In genomic region chr19:32792610-32793009, GRCm38 (mm10) we compare ENCODE assay signal across 8 mouse cellular contexts. TPM values are rescaled to one million over a fixed set of nuclear protein-coding genes. Genes with fewer than 3 reads are reported as not detected.
DNase-seq lines count a peak whose midpoint lies in the region; ATAC-seq and TF ChIP-seq lines count a peak whose summit lies in the region.

No protein-coding gene starts in this region.

- H3K4me1 ChIP-seq in liver, adult 2 months (ENCODE audit: control insufficient read depth, insufficient read depth, low read length) = peaks cover 23% of the 10 kb centered on the region
- peaks cover 13% of the 10 kb centered on the region for H3K4me1 ChIP-seq in liver, embryonic 11.5 days (replicated peaks; ENCODE audit: control insufficient read depth, insufficient read depth, low read length)
- H3K4me1 ChIP-seq in forebrain, embryonic 16.5 days (replicated peaks; ENCODE audit: control insufficient read depth, insufficient read depth, low read length) = peaks cover 20% of the 10 kb centered on the region

- TF ChIP-seq POLR2A in liver, adult 2 months (IDR thresholded peaks at IDR 0.05; ENCODE audit: extremely low read depth, insufficient read depth, low read length) = no peak

- no peak for ATAC-seq in liver, embryonic 11.5 days (replicated peaks; ENCODE audit: low FRiP score)
- ATAC-seq in forebrain, embryonic 16.5 days = peak; percentile 83
- ATAC-seq in hematopoietic stem cell, adult 5-6 weeks (replicated peaks in 1 of 2; ENCODE audit: insufficient read depth in 1 of 2, low FRiP score in 2 of 2, low TSS enrichment in 1 of 2, low read depth in 1 of 2, poor library complexity in 2 of 2, severe bottlenecking in 2 of 2) = peak; percentile 53 to 70

- H3K36me3 ChIP-seq in liver, adult 2 months (ENCODE audit: control insufficient read depth, insufficient read depth, low read length) = peaks cover 2% of the 10 kb centered on the region
- H3K36me3 ChIP-seq in liver, embryonic 11.5 days (ENCODE audit: control insufficient read depth, insufficient read depth, low read length) = no peaks in the 10 kb centered on the region
- no peaks in the 10 kb centered on the region for H3K36me3 ChIP-seq in forebrain, embryonic 16.5 days (ENCODE audit: control insufficient read depth, insufficient read depth)

- no peak for TF ChIP-seq CTCF in liver, adult 2 months (IDR thresholded peaks at IDR 0.05; ENCODE audit: low read depth, low read length)

- H3K79me2 ChIP-seq in liver, adult 2 months (ENCODE audit: control insufficient read depth, insufficient read depth, low read length) = peaks cover 29% of the 10 kb centered on the region

- no peak overlapping the region for H3K4me3 ChIP-seq in liver, adult 2 months (ENCODE audit: insufficient read depth, low read depth, low read length)
- no peak overlapping the region for H3K4me3 ChIP-seq in liver, embryonic 11.5 days (ENCODE audit: low read depth, low read length)
- H3K4me3 ChIP-seq in forebrain, embryonic 16.5 days (replicated peaks; ENCODE audit: low read length) = no peak overlapping the region

- H3K4me2 ChIP-seq in liver, embryonic 11.5 days = no peak overlapping the region
- no peak overlapping the region for H3K4me2 ChIP-seq in forebrain, embryonic 16.5 days (ENCODE audit: low read length)

- no peaks in the 10 kb centered on the region for H3K9me3 ChIP-seq in liver, embryonic 11.5 days (ENCODE audit: control insufficient read depth, low read length)
- no peaks in the 10 kb centered on the region for H3K9me3 ChIP-seq in forebrain, embryonic 16.5 days (ENCODE audit: control insufficient read depth, low read length)

- no peak overlapping the region for H3K27ac ChIP-seq in liver, adult 2 months (replicated peaks; ENCODE audit: insufficient read depth, low read depth, low read length)
- no peak overlapping the region for H3K27ac ChIP-seq in liver, embryonic 11.5 days (ENCODE audit: low read depth, low read length)
- no peak overlapping the region for H3K27ac ChIP-seq in forebrain, embryonic 16.5 days (ENCODE audit: low read length)

- no peaks in the 10 kb centered on the region for H3K27me3 ChIP-seq in liver, adult 2 months (ENCODE audit: control insufficient read depth, insufficient read depth, low read length)
- H3K27me3 ChIP-seq in liver, embryonic 11.5 days (replicated peaks; ENCODE audit: control insufficient read depth, insufficient read depth, low read length) = no peaks in the 10 kb centered on the region
- H3K27me3 ChIP-seq in forebrain, embryonic 16.5 days (replicated peaks; ENCODE audit: control insufficient read depth, insufficient read depth, low read length) = no peaks in the 10 kb centered on the region

- H3K9ac ChIP-seq in liver, adult 2 months (ENCODE audit: low read depth, low read length) = no peak overlapping the region
- H3K9ac ChIP-seq in liver, embryonic 11.5 days (ENCODE audit: low read depth, low read length) = no peak overlapping the region
- H3K9ac ChIP-seq in forebrain, embryonic 16.5 days (replicated peaks; ENCODE audit: low read depth, low read length) = no peak overlapping the region

- peak; percentile 72 for DNase-seq in liver, adult 2 months (ENCODE audit: extremely low read depth, low read depth, low spot score)
- no peak for DNase-seq in liver, embryonic 11.5 days (ENCODE audit: low spot score)
- DNase-seq in adrenal gland, postnatal 25 days = peak; percentile 80
- peak; percentile 35 to 69 for DNase-seq in left cerebral cortex, postnatal 10 days (ENCODE audit: extremely low spot score in 1 of 2, low spot score in 2 of 2)
- DNase-seq in retina, adult 2 months (ENCODE audit: low read depth, low spot score) = peak; percentile 75
- no peak for DNase-seq in thymus, postnatal 4 days

- WGBS in liver, adult 2 months = 4% methylated on average over 6 of the region's 6 CpGs
- WGBS in liver, embryonic 11.5 days = 59% methylated on average over 6 of the region's 6 CpGs
- WGBS in forebrain, embryonic 16.5 days = 4% methylated on average over 6 of the region's 6 CpGs

- intact Hi-C loops in left cerebral cortex, postnatal 10 days (cut with DNase I) = no loop called here

RNA-seq across cellular contexts. Expression of gene Pten, which starts 35.3 kb away (rescaled TPM):
- total RNA-seq in liver, adult 2 months (2014; rRNA removed) = 78.4 and 80.9 TPM in 2 replicates
- polyA plus RNA-seq in liver, adult 2 months (2012; rRNA removed) = 12.9 and 17.9 TPM in 2 replicates
- 6.6 and 6.8 TPM in 2 replicates for polyA plus RNA-seq in liver, embryonic 11.5 days (2014; fragmentation: Nextera tagmentation; extraction: Ambion mirVana)
- total RNA-seq in adrenal gland, postnatal 25 days (2021) = 71.8 and 78.0 TPM in 2 replicates
- polyA plus RNA-seq in forebrain, embryonic 16.5 days (2015; fragmentation: Nextera tagmentation; extraction: Ambion mirVana) = 11.5 and 13.4 TPM in 2 replicates
- total RNA-seq in hematopoietic stem cell, adult 5-6 weeks (2017) = 176 and 189 TPM in 2 replicates
- total RNA-seq in left cerebral cortex, postnatal 10 days (2021) = 100 to 1,000 TPM; 156 to 162 TPM

RNA-seq across cellular contexts. Expression of gene Atad1, which starts 53.0 kb away (rescaled TPM):
- 43.6 and 51.2 TPM in 2 replicates for total RNA-seq in liver, adult 2 months (2014; rRNA removed)
- 7.1 and 9.0 TPM in 2 replicates for polyA plus RNA-seq in liver, adult 2 months (2012; rRNA removed)
- 58.3 and 58.6 TPM in 2 replicates for polyA plus RNA-seq in liver, embryonic 11.5 days (2014; fragmentation: Nextera tagmentation; extraction: Ambion mirVana)
- total RNA-seq in adrenal gland, postnatal 25 days (2021) = 74.5 and 83.5 TPM in 2 replicates
- polyA plus RNA-seq in forebrain, embryonic 16.5 days (2015; fragmentation: Nextera tagmentation; extraction: Ambion mirVana) = 123 and 129 TPM in 2 replicates
- total RNA-seq in hematopoietic stem cell, adult 5-6 weeks (2017) = 67.3 and 82.2 TPM in 2 replicates
- 100 to 1,000 TPM; 111 to 124 TPM for total RNA-seq in left cerebral cortex, postnatal 10 days (2021)

Comparison
In these comparisons a context has a peak if more than half of its experiments do, and no peak if none do; other contexts are left out.
1. DNase-seq: peak in liver, adult 2 months (single experiment), adrenal gland, postnatal 25 days (single experiment), left cerebral cortex, postnatal 10 days (2 of 2) and retina, adult 2 months (single experiment); none in liver, embryonic 11.5 days (single experiment) and thymus, postnatal 4 days (single experiment).